Mouse (Mus musculus): ENCODE data around the gene Arrdc5. TPM values are rescaled to one million over a fixed set of nuclear protein-coding genes. Genes with fewer than 3 reads are reported as not detected.

Gene Arrdc5
- total RNA-seq, 2 experiments from 2014 or later = not detected

GRCm38 (mm10) chr17:56303847-56304586 is 3.9 kb upstream of the Arrdc5 start:
- DNase-seq (ENCODE audit: low spot score in 2 of 2) = peak; percentile 94 to 96

GRCm38 (mm10) chr17:56303160-56303846 is 3.2 kb upstream of the Arrdc5 start, which contains the start of gene Uhrf1:
Gene Uhrf1, plus strand, starts transcription at chr17:56303321.
- DNase-seq (ENCODE audit: low spot score in 2 of 2) = peak; percentile 27 to 42

GRCm38 (mm10) chr17:56302363-56302996 is 2.4 kb upstream of the Arrdc5 start:
- no peak for DNase-seq (ENCODE audit: low spot score in 2 of 2)

GRCm38 (mm10) chr17:56298238-56298637 is 1.8 kb downstream of the Arrdc5 start:
- no peak for DNase-seq (ENCODE audit: low spot score in 2 of 2)

- DNase-seq (ENCODE audit: low spot score in 2 of 2) = no peak
These were observed 3.9 kb downstream of the Arrdc5 start for GRCm38 (mm10) chr17:56296201-56296600.

GRCm38 (mm10) chr17:56294241-56294640 is 5.8 kb downstream of the Arrdc5 start:
- DNase-seq (ENCODE audit: low spot score in 2 of 2) = peak in 1 of 2 experiments; percentile 36

- DNase-seq (ENCODE audit: low spot score in 2 of 2) = no peak
These were observed 6.8 kb downstream of the Arrdc5 start for GRCm38 (mm10) chr17:56293291-56293690.

GRCm38 (mm10) chr17:56292531-56293222 is 7.4 kb downstream of the Arrdc5 start, which contains the start of gene Plin3:
Gene Plin3, minus strand, starts transcription at chr17:56292873.
- DNase-seq (ENCODE audit: low spot score in 2 of 2) = no peak

- DNase-seq (ENCODE audit: low spot score in 2 of 2) = no peak
These were observed 8.1 kb downstream of the Arrdc5 start for GRCm38 (mm10) chr17:56291826-56292475.

GRCm38 (mm10) chr17:56291171-56291511 is 8.9 kb downstream of the Arrdc5 start:
- peak; percentile 84 to 85 for DNase-seq (ENCODE audit: low spot score in 2 of 2)

- peak; percentile 79 to 84 for DNase-seq (ENCODE audit: low spot score in 2 of 2)
These were observed 9.5 kb downstream of the Arrdc5 start for GRCm38 (mm10) chr17:56290388-56291170.

- DNase-seq (ENCODE audit: low spot score in 2 of 2) = peak in 1 of 2 experiments; percentile 22
These were observed 10.4 kb downstream of the Arrdc5 start for GRCm38 (mm10) chr17:56289371-56290331.

- DNase-seq (ENCODE audit: low spot score in 2 of 2) = no peak
These were observed 11.2 kb downstream of the Arrdc5 start for GRCm38 (mm10) chr17:56288866-56289265.

- no peak for DNase-seq (ENCODE audit: low spot score in 2 of 2)
These were observed 12.3 kb downstream of the Arrdc5 start for GRCm38 (mm10) chr17:56287830-56288229.

- no peak for DNase-seq (ENCODE audit: low spot score in 2 of 2)
These were observed 14.1 kb downstream of the Arrdc5 start for GRCm38 (mm10) chr17:56285995-56286394.

GRCm38 (mm10) chr17:56283316-56283715 is 16.8 kb downstream of the Arrdc5 start:
- DNase-seq (ENCODE audit: low spot score in 2 of 2) = peak; percentile 46 to 50

GRCm38 (mm10) chr17:56282802-56283201 is 17.3 kb downstream of the Arrdc5 start:
- DNase-seq (ENCODE audit: low spot score in 2 of 2) = no peak

GRCm38 (mm10) chr17:56281193-56281592 is 18.9 kb downstream of the Arrdc5 start:
- no peak for DNase-seq (ENCODE audit: low spot score in 2 of 2)

All from layer of hippocampus, postnatal 10 days (tissue).